Mouse (Mus musculus) spleen, postnatal 36 days (tissue): ENCODE results near the gene Tmbim6.

Source experiments
- DNase-seq, 2 experiments: peaks; one replicate each; pipeline ENCODE4 v3.0.0; 2022; ENCODE audit warnings: low spot score in 2 of 2, mixed read lengths in 1 of 2

Gene Tmbim6

GRCm38 (mm10) chr15:99449751-99450280, 57.1 kb downstream of the Tmbim6 start:
- no peak for DNase-seq

- no peak for DNase-seq
Measured at GRCm38 (mm10) chr15:99453153-99453900, 60.6 kb downstream of the Tmbim6 start.

GRCm38 (mm10) chr15:99454585-99455279, 62.0 kb downstream of the Tmbim6 start:
- no peak for DNase-seq

GRCm38 (mm10) chr15:99455415-99455814, 62.7 kb downstream of the Tmbim6 start:
- no peak for DNase-seq

GRCm38 (mm10) chr15:99456338-99456962, 63.8 kb downstream of the Tmbim6 start:
- no peak for DNase-seq

GRCm38 (mm10) chr15:99456963-99457605, 64.4 kb downstream of the Tmbim6 start:
- peak; percentile 26 to 32 for DNase-seq

GRCm38 (mm10) chr15:99457606-99458401, 65.1 kb downstream of the Tmbim6 start, which contains the start of gene Nckap5l:
Gene Nckap5l (minus strand): TSS chr15:99457748.
- DNase-seq: peak; percentile 85 to 86
